Mouse (Mus musculus) erythroblast, adult 5-6 weeks (primary cell): ENCODE measurements around the gene Cnnm4. TPM values are rescaled to one million over a fixed set of nuclear protein-coding genes. Genes with fewer than 3 reads are reported as not detected.

Experiments
- ATAC-seq: replicated peaks from 2 replicates; pipeline ENCODE4 v1.8.0; 2016; ENCODE audit warnings: moderate number of reproducible peaks, mild to moderate bottlenecking, moderate TSS enrichment, inconsistent platforms; ENCODE audit not compliant: poor library complexity, low FRiP score, severe bottlenecking
- total RNA-seq, 2 experiments: library from RNA; stranded (forward) in 1 of 2; stranded (reverse) in 1 of 2; fragments of 150-400 nt in 1 of 2; fragments of 200-764, 138-1000 nt in 1 of 2; gene quantifications; 2 replicates each; pipeline versions ENCODE4 v1.2.3 to v1.2.4; 2015 to 2017; ENCODE audit warnings: low replicate concordance in 2 of 2

Gene Cnnm4
- total RNA-seq (2015; ENCODE audit: low replicate concordance) (1.5 and 2.3 TPM in 2 replicates), total RNA-seq (2017; ENCODE audit: low replicate concordance) (1.5 and 3.2 TPM in 2 replicates)

- ATAC-seq, result peak; percentile 79
Measured at GRCm38 (mm10) chr1:36471181-36472105, at the start of gene Cnnm4. TSS of gene Cnnm4 (plus strand) at chr1:36471620.

GRCm38 (mm10) chr1:36429511-36429910 lies 41.9 kb upstream of the Cnnm4 start:
- ATAC-seq, result no peak

- no peak for ATAC-seq
Measured at GRCm38 (mm10) chr1:36432999-36433398, 38.4 kb upstream of the Cnnm4 start.

- no peak for ATAC-seq
Measured at GRCm38 (mm10) chr1:36433616-36434015, 37.8 kb upstream of the Cnnm4 start.

GRCm38 (mm10) chr1:36435071-36435470 lies 36.3 kb upstream of the Cnnm4 start:
- no peak for ATAC-seq

- ATAC-seq, result no peak
Measured at GRCm38 (mm10) chr1:36436515-36436914, 34.9 kb upstream of the Cnnm4 start.

GRCm38 (mm10) chr1:36437223-36437622 lies 34.2 kb upstream of the Cnnm4 start:
- ATAC-seq, result no peak

- ATAC-seq, result no peak
Measured at GRCm38 (mm10) chr1:36441101-36441500, 30.3 kb upstream of the Cnnm4 start.

GRCm38 (mm10) chr1:36444471-36445464 lies 26.7 kb upstream of the Cnnm4 start, which contains the start of gene Lman2l:
TSS of gene Lman2l (minus strand) at chr1:36445271.
- ATAC-seq, result peak; percentile 100

- ATAC-seq, result no peak
Measured at GRCm38 (mm10) chr1:36445508-36445907, 25.9 kb upstream of the Cnnm4 start.

- no peak for ATAC-seq
Measured at GRCm38 (mm10) chr1:36446106-36446824, 25.2 kb upstream of the Cnnm4 start.

GRCm38 (mm10) chr1:36446841-36447240 lies 24.6 kb upstream of the Cnnm4 start:
- no peak for ATAC-seq

GRCm38 (mm10) chr1:36454055-36454815 lies 17.2 kb upstream of the Cnnm4 start:
- ATAC-seq, result no peak

GRCm38 (mm10) chr1:36457388-36458014 lies 13.9 kb upstream of the Cnnm4 start:
- no peak for ATAC-seq

GRCm38 (mm10) chr1:36458169-36458568 lies 13.3 kb upstream of the Cnnm4 start:
- ATAC-seq, result no peak

GRCm38 (mm10) chr1:36461829-36462228 lies 9.6 kb upstream of the Cnnm4 start:
- ATAC-seq, result no peak

- no peak for ATAC-seq
Measured at GRCm38 (mm10) chr1:36465641-36466160, 5.7 kb upstream of the Cnnm4 start.

GRCm38 (mm10) chr1:36467446-36467845 lies 4.0 kb upstream of the Cnnm4 start:
- ATAC-seq, result no peak
